ENCODE assay signal across 26 mouse cellular contexts in the genomic region with DNA sequence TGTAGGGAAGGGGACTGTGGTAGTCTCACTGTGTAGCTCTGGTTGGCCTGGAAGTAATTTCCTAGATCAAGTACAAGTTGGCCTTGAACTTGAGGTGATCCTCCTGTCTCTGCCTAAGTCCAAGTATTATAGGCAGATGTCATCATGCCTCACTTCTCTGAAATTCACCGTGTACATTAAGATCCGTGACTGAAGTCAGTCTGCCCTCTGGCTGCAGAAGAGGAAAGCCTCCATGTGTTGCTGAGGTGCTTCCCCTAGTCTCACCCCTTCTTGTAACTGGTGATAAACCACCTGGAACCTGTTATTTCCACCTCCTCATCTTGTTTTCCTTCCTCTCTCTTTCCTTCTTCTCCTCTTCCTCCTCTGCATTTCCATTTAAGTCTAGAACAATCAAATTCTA. TPM values are rescaled to one million over a fixed set of nuclear protein-coding genes. Genes with fewer than 3 reads are reported as not detected.
DNase-seq lines count a peak whose midpoint lies in the region; ATAC-seq and TF ChIP-seq lines count a peak whose summit lies in the region.
"Had no signal": no experiment of that assay in that cellular context is flagged by ENCODE, and none has a peak within 500 bp of the region (broad histone marks: within the 10 kb centered on the region; RNA-seq: fewer than 3 reads in every experiment).

No protein-coding gene starts in this region.

- dilution Hi-C loops in CH12.LX (cut with MboI; ENCODE audit: extremely low pct_ligation_motif_present, extremely low pct_unique_long_range_greater_than_20kb, low sequenced_read_pairs), result no loop called here

- TF ChIP-seq EP300 in CH12.LX (IDR thresholded peaks at IDR 0.05; ENCODE audit: low read length), result no peak

- TF ChIP-seq CTCF in CH12.LX (conservative IDR thresholded peaks at IDR 0.05 in 1 of 2, IDR thresholded peaks at IDR 0.05 in 1 of 2; ENCODE audit: low read depth in 2 of 2, low read length in 2 of 2), result peak in 1 of 2 experiments; percentile 66; a peak in 2 of 4 replicates

- no peak overlapping the region for H3K9ac ChIP-seq in CH12.LX (ENCODE audit: insufficient read depth, low read depth)
- no peak overlapping the region for H3K9ac ChIP-seq in forebrain, embryonic 14.5 days (ENCODE audit: low read length)
- H3K9ac ChIP-seq: forebrain, embryonic 12.5 days; limb, embryonic 12.5 days; liver, embryonic 15.5 days; midbrain, embryonic 15.5 days; stomach, embryonic 15.5 days had no signal

- in situ Hi-C loops in CH12.LX (cut with MboI; ENCODE audit: low pct_ligation_motif_present, low pct_unique_long_range_greater_than_20kb, low sequenced_read_pairs), result loop anchor here (25.0 kb wide), 1 partner anchor 372 kb away; a partner anchor contains a TSS

- TF ChIP-seq POLR2A in CH12.LX (IDR thresholded peaks at IDR 0.05; ENCODE audit: low read depth, low read length), result no peak

- H3K9me3 ChIP-seq in CH12.LX (replicated peaks; ENCODE audit: low read length), result peaks cover 6% of the 10 kb centered on the region
- H3K9me3 ChIP-seq in forebrain, embryonic 14.5 days (replicated peaks; ENCODE audit: control insufficient read depth, low read length), result no peaks in the 10 kb centered on the region
- H3K9me3 ChIP-seq: forebrain, embryonic 12.5 days; limb, embryonic 12.5 days; liver, embryonic 15.5 days; midbrain, embryonic 15.5 days; stomach, embryonic 15.5 days had no signal

- 38% methylated on average over 2 of the region's 2 CpGs for WGBS in forebrain, embryonic 14.5 days

- no peak for ATAC-seq in forebrain, embryonic 14.5 days
- ATAC-seq: midbrain, embryonic 15.5 days had no signal

- no peaks in the 10 kb centered on the region for H3K4me1 ChIP-seq in CH12.LX (ENCODE audit: control insufficient read depth in 1 of 2, insufficient read depth in 2 of 2)
- no peaks in the 10 kb centered on the region for H3K4me1 ChIP-seq in forebrain, embryonic 14.5 days (ENCODE audit: control insufficient read depth, insufficient read depth, low read length)
- H3K4me1 ChIP-seq: forebrain, embryonic 12.5 days; limb, embryonic 12.5 days; liver, embryonic 15.5 days; midbrain, embryonic 15.5 days; stomach, embryonic 15.5 days had no signal

- H3K4me3 ChIP-seq in CH12.LX (replicated peaks in 1 of 3; ENCODE audit: low read depth in 2 of 3, low read length in 2 of 3, poor library complexity in 1 of 3), result no peak overlapping the region
- no peak overlapping the region for H3K4me3 ChIP-seq in forebrain, embryonic 14.5 days (ENCODE audit: low read depth, low read length)
- H3K4me3 ChIP-seq: forebrain, embryonic 12.5 days; limb, embryonic 12.5 days; liver, embryonic 15.5 days; megakaryocyte, embryonic 14.5 days; midbrain, embryonic 15.5 days; stomach, embryonic 15.5 days had no signal

- DNase-seq in thymus, postnatal 0 days (ENCODE audit: low spot score), result peak; percentile 64
- no peak for DNase-seq in thymus, postnatal 4 days
- DNase-seq in CH12.LX (ENCODE audit: extremely low read depth), result no peak
- DNase-seq in induced T-regulatory cell, adult 2 months (ENCODE audit: low read depth), result peak; percentile 74
- peak; percentile 52 for DNase-seq in thymus, postnatal 25 days
- DNase-seq in c-Kit-positive CD71-positive TER-119-positive erythroid progenitor cells, embryonic 14.5 days (ENCODE audit: low spot score), result no peak
- DNase-seq in layer of hippocampus, postnatal 25 days (ENCODE audit: extremely low spot score in 1 of 2, low spot score in 1 of 2), result no peak
- no peak for DNase-seq in forebrain, embryonic 14.5 days (ENCODE audit: low spot score)
- DNase-seq: adrenal gland, postnatal 36 days; cerebellum, adult 8-10 months; gastrocnemius, postnatal 14 days; kidney, postnatal 4 days; lung, postnatal 14 days; right cerebral cortex, postnatal 25 days had no signal

- H3K27me3 ChIP-seq in CH12.LX (replicated peaks), result no peaks in the 10 kb centered on the region
- no peaks in the 10 kb centered on the region for H3K27me3 ChIP-seq in forebrain, embryonic 14.5 days (replicated peaks; ENCODE audit: control insufficient read depth, insufficient read depth, low read length)
- H3K27me3 ChIP-seq: midbrain, embryonic 15.5 days; stomach, embryonic 15.5 days had no signal

- no peak overlapping the region for H3K4me2 ChIP-seq in CH12.LX (ENCODE audit: insufficient read depth, low read depth, poor library complexity, severe bottlenecking)
- H3K4me2 ChIP-seq in forebrain, embryonic 14.5 days (ENCODE audit: low read length), result no peak overlapping the region
- H3K4me2 ChIP-seq: forebrain, embryonic 12.5 days; limb, embryonic 12.5 days; liver, embryonic 15.5 days; midbrain, embryonic 15.5 days; stomach, embryonic 15.5 days had no signal

- H3K36me3 ChIP-seq in CH12.LX (replicated peaks in 1 of 2; ENCODE audit: control insufficient read depth in 1 of 2, insufficient read depth in 1 of 2, low read length in 1 of 2), result no peaks in the 10 kb centered on the region
- H3K36me3 ChIP-seq in forebrain, embryonic 14.5 days (ENCODE audit: control insufficient read depth, insufficient read depth, low read length), result no peaks in the 10 kb centered on the region
- H3K36me3 ChIP-seq: forebrain, embryonic 12.5 days; limb, embryonic 12.5 days; liver, embryonic 15.5 days; midbrain, embryonic 15.5 days; stomach, embryonic 15.5 days had no signal

- H3K79me2 ChIP-seq in CH12.LX (replicated peaks; ENCODE audit: control insufficient read depth, extremely low read depth, insufficient read depth, poor library complexity, severe bottlenecking), result no peaks in the 10 kb centered on the region

- no peak overlapping the region for H3K27ac ChIP-seq in CH12.LX (ENCODE audit: insufficient read depth, low read depth)
- no peak overlapping the region for H3K27ac ChIP-seq in forebrain, embryonic 14.5 days (ENCODE audit: low read depth, low read length)
- H3K27ac ChIP-seq: forebrain, embryonic 12.5 days; limb, embryonic 12.5 days; liver, embryonic 15.5 days; midbrain, embryonic 15.5 days; stomach, embryonic 15.5 days had no signal

- peak; percentile 63 for TF ChIP-seq RAD21 in CH12.LX (IDR thresholded peaks at IDR 0.05; ENCODE audit: low read depth, low read length)

TF ChIP-seq in CH12.LX, 34 proteins besides CTCF, POLR2A, EP300 and RAD21:
- TF ChIP-seq JUND (conservative IDR thresholded peaks at IDR 0.05; ENCODE audit: low read depth, low read length), result no peak
- no peak for TF ChIP-seq SIN3A (IDR thresholded peaks at IDR 0.05; ENCODE audit: low read length)
- no peak for TF ChIP-seq MAX (IDR thresholded peaks at IDR 0.05; ENCODE audit: low read length)
- TF ChIP-seq ZC3H11A (IDR thresholded peaks at IDR 0.05; ENCODE audit: low read depth, low read length), result peak; percentile 12; the same call in 1 of the 2 replicates
- peak; percentile 69 for TF ChIP-seq SMC3 (IDR thresholded peaks at IDR 0.05; ENCODE audit: low read depth, low read length)
- no peak for TF ChIP-seq IRF4 (IDR thresholded peaks at IDR 0.05; ENCODE audit: low read depth, low read length)
TF ChIP-seq in CH12.LX: peak in this region for 2.

RNA-seq across cellular contexts. Expression of a gene that starts 5.5 kb away (rescaled TPM):
- polyA plus RNA-seq in thymus, postnatal 0 days (2015; fragmentation: Nextera tagmentation; extraction: Ambion mirVana), result 511 and 576 TPM in 2 replicates
- total RNA-seq in CH12.LX (2012; rRNA removed) (not detected in 2 replicates), CH12.LX (2014; rRNA removed) (not detected in 2 replicates)
- not detected in 2 replicates for polyA plus RNA-seq in CH12.LX (2012; ENCODE audit: insufficient read length, low read depth)
- total RNA-seq in layer of hippocampus, postnatal 25 days (2021), result not detected
- not detected in 2 replicates for polyA plus RNA-seq in forebrain, embryonic 14.5 days (2014; fragmentation: Nextera tagmentation; extraction: Ambion mirVana)
- total RNA-seq: common myeloid progenitor, adult 5-6 weeks; gastrocnemius, postnatal 14 days; layer of hippocampus, postnatal 14 days; left cerebral cortex, postnatal 10 days had no signal
- polyA plus RNA-seq: embryonic facial prominence, embryonic 11.5 days; forebrain, embryonic 12.5 days; hindbrain, embryonic 11.5 days; kidney, embryonic 14.5 days; liver, embryonic 15.5 days had no signal

RNA-seq across cellular contexts. Expression of a gene that starts 24.7 kb away (rescaled TPM):
- 5.9 and 7.4 TPM in 2 replicates for polyA plus RNA-seq in thymus, postnatal 0 days (2015; fragmentation: Nextera tagmentation; extraction: Ambion mirVana)
- total RNA-seq in CH12.LX (2012; rRNA removed), result 0.30 and 0.38 TPM in 2 replicates
- total RNA-seq in CH12.LX (2014; rRNA removed), result 0.18 and 0.36 TPM in 2 replicates
- 0.27 and 0.57 TPM in 2 replicates for polyA plus RNA-seq in CH12.LX (2012; ENCODE audit: insufficient read length, low read depth)
- under 1 TPM; 0.75 to 0.79 TPM for total RNA-seq in layer of hippocampus, postnatal 25 days (2021)
- polyA plus RNA-seq in forebrain, embryonic 14.5 days (2014; fragmentation: Nextera tagmentation; extraction: Ambion mirVana), result 0.18 and 0.38 TPM in 2 replicates
- total RNA-seq: common myeloid progenitor, adult 5-6 weeks had no signal

RNA-seq across cellular contexts. Expression of a gene that starts 33.3 kb away (rescaled TPM):
- 485 and 511 TPM in 2 replicates for polyA plus RNA-seq in thymus, postnatal 0 days (2015; fragmentation: Nextera tagmentation; extraction: Ambion mirVana)
- 5.2 and 5.5 TPM in 2 replicates for total RNA-seq in CH12.LX (2012; rRNA removed)
- total RNA-seq in CH12.LX (2014; rRNA removed), result 0.27 TPM in 1 of 2 replicates, not detected in the other
- 2.6 and 2.7 TPM in 2 replicates for polyA plus RNA-seq in CH12.LX (2012; ENCODE audit: insufficient read length, low read depth)
- not detected for total RNA-seq in layer of hippocampus, postnatal 25 days (2021)
- not detected in 2 replicates for polyA plus RNA-seq in forebrain, embryonic 14.5 days (2014; fragmentation: Nextera tagmentation; extraction: Ambion mirVana)
- total RNA-seq: layer of hippocampus, postnatal 14 days; left cerebral cortex, postnatal 10 days had no signal
- polyA plus RNA-seq: embryonic facial prominence, embryonic 11.5 days; forebrain, embryonic 12.5 days; hindbrain, embryonic 11.5 days; kidney, embryonic 14.5 days; limb, embryonic 12.5 days; midbrain, embryonic 15.5 days had no signal

RNA-seq across cellular contexts. Expression of a gene that starts 34.6 kb away (rescaled TPM):
- polyA plus RNA-seq in thymus, postnatal 0 days (2015; fragmentation: Nextera tagmentation; extraction: Ambion mirVana), result 973 and 1,015 TPM in 2 replicates
- 11.2 and 12.7 TPM in 2 replicates for total RNA-seq in CH12.LX (2012; rRNA removed)
- total RNA-seq in CH12.LX (2014; rRNA removed), result 1.3 and 1.7 TPM in 2 replicates
- 2.2 and 2.9 TPM in 2 replicates for polyA plus RNA-seq in CH12.LX (2012; ENCODE audit: insufficient read length, low read depth)
- total RNA-seq in layer of hippocampus, postnatal 25 days (2021), result not detected
- not detected in 2 replicates for polyA plus RNA-seq in forebrain, embryonic 14.5 days (2014; fragmentation: Nextera tagmentation; extraction: Ambion mirVana)
- total RNA-seq: layer of hippocampus, postnatal 14 days; left cerebral cortex, postnatal 10 days had no signal
- polyA plus RNA-seq: embryonic facial prominence, embryonic 11.5 days; hindbrain, embryonic 11.5 days; kidney, embryonic 14.5 days; midbrain, embryonic 15.5 days had no signal

RNA-seq across cellular contexts. Expression of a gene that starts 40.1 kb away (rescaled TPM):
- polyA plus RNA-seq in thymus, postnatal 0 days (2015; fragmentation: Nextera tagmentation; extraction: Ambion mirVana), result 7.7 and 8.9 TPM in 2 replicates
- total RNA-seq in CH12.LX (2012; rRNA removed), result 3.1 and 3.4 TPM in 2 replicates
- 5.3 and 5.5 TPM in 2 replicates for total RNA-seq in CH12.LX (2014; rRNA removed)
- 4.4 and 5.2 TPM in 2 replicates for polyA plus RNA-seq in CH12.LX (2012; ENCODE audit: insufficient read length, low read depth)
- total RNA-seq in layer of hippocampus, postnatal 25 days (2021), result 1 to 10 TPM; 4.3 to 5.3 TPM
- polyA plus RNA-seq in forebrain, embryonic 14.5 days (2014; fragmentation: Nextera tagmentation; extraction: Ambion mirVana), result 1.3 and 1.5 TPM in 2 replicates

Comparison
In these comparisons a context has a peak if more than half of its experiments do, and no peak if none do; other contexts are left out.
1. DNase-seq: peak in thymus, postnatal 0 days (single experiment), induced T-regulatory cell, adult 2 months (single experiment) and thymus, postnatal 25 days (single experiment); none in thymus, postnatal 4 days (single experiment), CH12.LX (single experiment), c-Kit-positive CD71-positive TER-119-positive erythroid progenitor cells, embryonic 14.5 days (single experiment), layer of hippocampus, postnatal 25 days (0 of 2) and forebrain, embryonic 14.5 days (single experiment).
2. RNA of a gene that starts 5.5 kb away (polyA plus RNA-seq): 511 to 576 TPM in thymus, postnatal 0 days; not detected in CH12.LX and not detected in forebrain, embryonic 14.5 days; every median in the first group is over 100 times any median in the second.
3. RNA of a gene that starts 33.3 kb away (polyA plus RNA-seq): 485 to 511 TPM in thymus, postnatal 0 days; 2.6 to 2.7 TPM in CH12.LX and not detected in forebrain, embryonic 14.5 days; every median in the first group is over 100 times any median in the second.